Mouse (Mus musculus) erythroblast, embryonic 14.5 days (primary cell): ENCODE data around the gene Mief2.

Source experiments
- GATA1 ChIP-seq: IDR thresholded peaks from 2 replicates; pipeline ENCODE4 v1.6.1; 2012; ENCODE audit warnings: low read length, inconsistent platforms, mixed read lengths
- TAL1 ChIP-seq: IDR thresholded peaks from 3 replicates; pipeline ENCODE4 v1.6.1; 2012; ENCODE audit warnings: low read length, inconsistent platforms, mixed read lengths

DNA sequence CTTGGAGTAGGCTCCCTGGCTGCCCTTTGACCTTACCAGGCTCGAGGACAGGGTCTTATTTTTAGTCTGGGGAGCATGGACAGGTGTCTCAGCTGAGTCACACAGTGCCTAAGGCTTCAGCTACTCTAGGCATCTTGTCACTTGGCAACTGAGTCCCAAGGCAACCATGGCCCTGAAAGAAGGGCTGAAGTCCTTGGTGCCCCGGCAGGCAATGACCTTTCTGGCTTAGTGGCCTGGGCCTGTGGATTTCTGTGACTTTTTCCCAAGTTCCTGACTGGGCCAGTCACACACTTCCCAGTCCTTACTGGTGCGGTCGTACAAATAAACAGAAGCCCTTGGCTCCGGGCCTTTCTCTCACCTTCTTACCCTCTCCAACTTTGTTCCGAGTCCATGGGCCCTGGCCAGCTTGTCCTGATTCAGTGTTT lies 1.0 kb downstream of the Mief2 start:
- TF ChIP-seq TAL1 (no peak), GATA1 (no peak)
